Mouse (Mus musculus): ENCODE measurements around the gene Tnk1.

DNA sequence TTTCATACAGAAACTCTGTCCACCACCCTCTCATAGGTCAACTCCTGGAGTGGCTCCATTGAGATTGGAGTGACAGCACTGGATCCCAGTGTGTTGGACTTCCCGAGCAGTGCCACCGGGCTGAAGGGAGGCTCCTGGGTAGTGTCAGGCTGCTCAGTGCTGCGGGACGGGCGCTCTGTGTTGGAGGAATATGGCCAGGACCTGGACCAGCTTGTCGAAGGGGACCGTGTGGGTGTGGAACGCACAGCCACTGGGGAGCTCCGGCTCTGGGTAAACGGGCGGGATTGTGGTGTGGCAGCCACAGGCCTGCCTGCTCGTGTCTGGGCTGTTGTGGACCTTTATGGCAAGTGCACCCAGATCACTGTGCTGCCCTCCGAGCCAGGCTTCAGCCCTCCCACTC, 44.4 kb upstream of the Tnk1 start:
- TF ChIP-seq CTCF (IDR thresholded peaks at IDR 0.05; ENCODE audit: low read depth) (no peak), EP300 (IDR thresholded peaks at IDR 0.05; ENCODE audit: low read depth) (no peak)

Measured in liver, postnatal 0 days (tissue).